Mouse (Mus musculus) kidney, postnatal 0 days (tissue): ENCODE data around the gene Gm9573. TPM values are rescaled to one million over a fixed set of nuclear protein-coding genes. Genes with fewer than 3 reads are reported as not detected.

Source experiments
- ATAC-seq: fragments of 200-750 bp; cut with Nextera tagmentation; replicated peaks from 2 replicates; pipeline ENCODE4 v1.8.0; 2017; ENCODE audit warnings: low read depth, moderate number of reproducible peaks, moderate TSS enrichment, moderate library complexity; ENCODE audit not compliant: low FRiP score
- DNase-seq: peaks from one replicate; pipeline ENCODE4 v3.0.0-alpha.2; 2016; ENCODE audit warnings: low spot score
- H3K27ac ChIP-seq: fragments of 300-500 bp; sonication (generic); 2 replicates; pipeline ENCODE4 v1.5.1; 2014; ENCODE audit warnings: mild to moderate bottlenecking
- H3K27me3 ChIP-seq: fragments of 300-500 bp; sonication (generic); 2 replicates; pipeline ENCODE4 v1.6.1; 2014; ENCODE audit warnings: low read length, mixed read lengths; ENCODE audit not compliant: insufficient read depth
- H3K36me3 ChIP-seq: fragments of 300-500 bp; sonication (generic); 2 replicates; pipeline ENCODE4 v1.6.1; 2014; ENCODE audit warnings: low read length, mixed read lengths; ENCODE audit not compliant: insufficient read depth
- H3K4me1 ChIP-seq: fragments of 300-500 bp; sonication (generic); replicated peaks from 2 replicates; pipeline ENCODE4 v1.6.1; 2014; ENCODE audit warnings: antibody characterized with exemption, low read length, mixed read lengths; ENCODE audit not compliant: insufficient read depth
- H3K4me2 ChIP-seq: fragments of 300-500 bp; sonication (generic); 2 replicates; pipeline ENCODE4 v1.6.1; 2014; ENCODE audit warnings: mild to moderate bottlenecking, low read length, moderate library complexity, mixed read lengths
- H3K4me3 ChIP-seq: fragments of 300-500 bp; sonication (generic); replicated peaks from 2 replicates; pipeline ENCODE4 v1.5.1; 2014; ENCODE audit warnings: low read depth, low read length
- H3K9ac ChIP-seq: fragments of 300-500 bp; sonication (generic); 2 replicates; pipeline ENCODE4 v1.6.1; 2014; ENCODE audit warnings: low read depth, low read length
- H3K9me3 ChIP-seq: fragments of 300-500 bp; sonication (generic); replicated peaks from 2 replicates; pipeline ENCODE4 v1.6.1; 2016; ENCODE audit warnings: low read length, inconsistent platforms, mixed read lengths
- CTCF ChIP-seq: IDR thresholded peaks from 2 replicates; pipeline ENCODE4 v1.5.1; 2016; ENCODE audit warnings: antibody characterized with exemption, low read depth, mild to moderate bottlenecking, moderate library complexity
- WGBS: fragments of 180-500 bp; shearing (Covaris S2); extraction: QIAGEN DNeasy Blood & Tissue Kit; methylation state at CpG from one replicate; pipeline ENCODE4 v1.1.7; 2014; 5-methylcytosine and 5-hydroxymethylcytosine counted together
- polyA plus RNA-seq: library from polyadenylated mRNA; unstranded; fragments of >200 nt; fragmentation: Nextera tagmentation; extraction: Ambion mirVana; gene quantifications from 2 replicates; pipeline ENCODE4 v1.2.1, GENCODE M21; 2015

Gene Gm9573
- polyA plus RNA-seq, 1 experiment from 2014 or later = not detected

- no peak overlapping the region for H3K4me2 ChIP-seq
- WGBS = 92% methylated on average over 7 of the region's 7 CpGs
- no peak overlapping the region for H3K27ac ChIP-seq
- TF ChIP-seq CTCF = no peak
- no peaks in the 10 kb centered on the region for H3K27me3 ChIP-seq
- no peak for ATAC-seq
- H3K36me3 ChIP-seq = no peaks in the 10 kb centered on the region
- H3K4me3 ChIP-seq = no peak overlapping the region
- H3K4me1 ChIP-seq = no peaks in the 10 kb centered on the region
- no peak overlapping the region for H3K9ac ChIP-seq
- DNase-seq = no peak
- no peaks in the 10 kb centered on the region for H3K9me3 ChIP-seq
Measured at GRCm38 (mm10) chr17:35591219-35591578, 35.2 kb downstream of the Gm9573 start.

GRCm38 (mm10) chr17:35590410-35591218 lies 35.8 kb downstream of the Gm9573 start:
- Histone ChIP-seq H3K9me3 (no peaks in the 10 kb centered on the region), H3K4me1 (no peaks in the 10 kb centered on the region), H3K4me3 (no peak overlapping the region), H3K27me3 (no peaks in the 10 kb centered on the region), H3K4me2 (peak overlapping the region; percentile 37), H3K9ac (no peak overlapping the region), H3K27ac (no peak overlapping the region), H3K36me3 (no peaks in the 10 kb centered on the region)
- TF ChIP-seq CTCF = peak; percentile 98
- ATAC-seq (peak; percentile 84), DNase-seq (peak; percentile 92)
- WGBS = 26% methylated on average over 21 of the region's 21 CpGs

GRCm38 (mm10) chr17:35588387-35588786 lies 38.0 kb downstream of the Gm9573 start:
- no peaks in the 10 kb centered on the region for H3K36me3 ChIP-seq
- no peaks in the 10 kb centered on the region for H3K27me3 ChIP-seq
- H3K9me3 ChIP-seq = no peaks in the 10 kb centered on the region
- no peak for TF ChIP-seq CTCF
- no peak overlapping the region for H3K27ac ChIP-seq
- DNase-seq = no peak
- no peak overlapping the region for H3K4me3 ChIP-seq
- no peak overlapping the region for H3K4me2 ChIP-seq
- no peak overlapping the region for H3K9ac ChIP-seq
- 43% methylated on average over 4 of the region's 4 CpGs for WGBS
- no peak for ATAC-seq
- no peaks in the 10 kb centered on the region for H3K4me1 ChIP-seq

- no peaks in the 10 kb centered on the region for H3K4me1 ChIP-seq
- WGBS = 100% methylated on average over 1 of the region's 1 CpGs
- no peak overlapping the region for H3K9ac ChIP-seq
- ATAC-seq (no peak), DNase-seq (no peak)
- no peak overlapping the region for H3K4me2 ChIP-seq
- H3K4me3 ChIP-seq = no peak overlapping the region
- TF ChIP-seq CTCF = peak; percentile 22; the same call in 1 of the 2 replicates
- H3K36me3 ChIP-seq = no peaks in the 10 kb centered on the region
- no peaks in the 10 kb centered on the region for H3K27me3 ChIP-seq
- no peak overlapping the region for H3K27ac ChIP-seq
- no peaks in the 10 kb centered on the region for H3K9me3 ChIP-seq
Measured at GRCm38 (mm10) chr17:35587291-35587690, 39.1 kb downstream of the Gm9573 start.

GRCm38 (mm10) chr17:35584330-35584937 lies 42.0 kb downstream of the Gm9573 start:
- Histone ChIP-seq H3K27me3 (no peaks in the 10 kb centered on the region), H3K27ac (no peak overlapping the region), H3K4me2 (no peak overlapping the region), H3K9me3 (no peaks in the 10 kb centered on the region), H3K36me3 (no peaks in the 10 kb centered on the region), H3K9ac (no peak overlapping the region), H3K4me3 (no peak overlapping the region), H3K4me1 (no peaks in the 10 kb centered on the region)
- TF ChIP-seq CTCF = peak; percentile 87
- ATAC-seq = peak; percentile 29; the same call in 1 of the 2 replicates
- 14% methylated on average over 16 of the region's 16 CpGs for whole genome bisulfite sequencing
- DNase-seq = peak; percentile 88

- H3K4me1 ChIP-seq = no peaks in the 10 kb centered on the region
- H3K27ac ChIP-seq = no peak overlapping the region
- H3K27me3 ChIP-seq = no peaks in the 10 kb centered on the region
- TF ChIP-seq CTCF = peak; percentile 65
- H3K9ac ChIP-seq = no peak overlapping the region
- H3K4me3 ChIP-seq = no peak overlapping the region
- ATAC-seq (no peak), DNase-seq (peak; percentile 14)
- no peak overlapping the region for H3K4me2 ChIP-seq
- H3K36me3 ChIP-seq = no peaks in the 10 kb centered on the region
- H3K9me3 ChIP-seq = no peaks in the 10 kb centered on the region
- 100% methylated on average over 1 of the region's 1 CpGs for WGBS
Measured at GRCm38 (mm10) chr17:35582900-35583299, 43.5 kb downstream of the Gm9573 start.
